Comparison of ENCODE assay signal across 8 mouse cellular contexts in the genomic region with DNA sequence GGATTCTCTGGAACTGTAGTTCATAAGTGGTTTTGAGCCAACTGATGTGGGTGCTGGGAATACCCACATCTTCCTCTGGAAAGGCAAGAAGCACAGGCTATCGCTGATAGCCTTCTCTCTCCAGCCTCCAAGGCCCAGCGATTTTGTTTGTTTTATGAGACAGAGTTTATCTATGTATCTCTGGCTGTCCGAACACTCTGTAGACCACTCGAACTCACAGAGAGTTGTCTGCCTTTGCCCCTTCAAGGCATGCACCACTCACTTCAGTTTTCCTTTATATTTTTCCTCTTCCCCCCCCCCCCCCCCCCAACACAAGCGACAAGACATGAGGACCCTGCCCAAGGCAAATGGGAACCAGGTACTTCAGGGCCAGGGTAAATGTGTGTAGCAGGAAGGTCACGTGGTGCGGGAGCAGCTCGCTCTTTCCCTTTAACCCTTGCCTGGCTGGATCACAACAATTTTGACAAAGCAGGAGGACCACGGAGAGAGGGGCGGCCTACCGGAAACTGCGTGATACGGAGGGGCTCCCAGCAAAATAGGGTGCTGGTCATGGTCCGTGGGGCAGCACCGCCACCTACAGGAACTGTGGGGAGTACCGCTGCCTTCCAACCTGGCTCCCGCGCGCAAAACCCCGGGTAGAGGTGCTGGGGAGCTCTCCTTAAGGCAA. TPM values are rescaled to one million over a fixed set of nuclear protein-coding genes. Genes with fewer than 3 reads are reported as not detected.
DNase-seq lines count a peak whose midpoint lies in the region; ATAC-seq lines count a peak whose summit lies in the region.

No protein-coding gene starts in this region.

- H3K36me3 ChIP-seq in hindbrain, embryonic 12.5 days = no peaks in the 10 kb centered on the region

- no peaks in the 10 kb centered on the region for H3K27me3 ChIP-seq in hindbrain, embryonic 12.5 days

- peak; percentile 95 for ATAC-seq in hindbrain, embryonic 12.5 days (ENCODE audit: low FRiP score)

- WGBS in hindbrain, embryonic 12.5 days = 8% methylated on average over 20 of the region's 20 CpGs

- 0 out of 2 replicates have a peak, but pooled peaks cover 8% of the 10 kb centered on the region for H3K4me1 ChIP-seq in hindbrain, embryonic 12.5 days

- H3K4me3 ChIP-seq in hindbrain, embryonic 12.5 days = peak overlapping the region; percentile 36

- peak overlapping the region; percentile 54 for H3K9ac ChIP-seq in hindbrain, embryonic 12.5 days

- H3K4me2 ChIP-seq in hindbrain, embryonic 12.5 days (replicated peaks) = peak overlapping the region; percentile 51

- peak overlapping the region; percentile 44 for H3K27ac ChIP-seq in hindbrain, embryonic 12.5 days

- no peaks in the 10 kb centered on the region for H3K9me3 ChIP-seq in hindbrain, embryonic 12.5 days (replicated peaks)

- peak; percentile 69 for DNase-seq in Muller cell, postnatal 12 days (ENCODE audit: inconsistent ontology term)
- DNase-seq in cerebellum, adult 9-10 months = peak; percentile 70
- DNase-seq in frontal cortex, adult 2 months (ENCODE audit: extremely low spot score in 1 of 2, low spot score in 1 of 2) = peak; percentile 31 to 79
- peak; percentile 86 to 90 for DNase-seq in layer of hippocampus, postnatal 10 days (ENCODE audit: low spot score in 2 of 2)
- DNase-seq in lung, postnatal 10 days = peak; percentile 84
- peak; percentile 56 for DNase-seq in ovary, postnatal 14 days (ENCODE audit: low spot score)
- peak; percentile 86 for DNase-seq in thymus, postnatal 25 days

RNA-seq across cellular contexts. Expression of a gene that starts 12.5 kb away (rescaled TPM):
- not detected in 2 replicates for polyA plus RNA-seq in frontal cortex, adult 2 months (2012; rRNA removed)
- polyA plus RNA-seq in hindbrain, embryonic 12.5 days (2016; fragmentation: Nextera tagmentation; extraction: Ambion mirVana) = 0.48 and 0.77 TPM in 2 replicates
- total RNA-seq in layer of hippocampus, postnatal 10 days (2021) = 1 to 10 TPM in 1 of 2 experiments, under 1 TPM in 1; 0.57 to 1.0 TPM

RNA-seq across cellular contexts. Expression of a gene that starts 42.8 kb away (rescaled TPM):
- 43.3 and 45.9 TPM in 2 replicates for polyA plus RNA-seq in frontal cortex, adult 2 months (2012; rRNA removed)
- 9.7 and 11.4 TPM in 2 replicates for polyA plus RNA-seq in hindbrain, embryonic 12.5 days (2016; fragmentation: Nextera tagmentation; extraction: Ambion mirVana)
- total RNA-seq in layer of hippocampus, postnatal 10 days (2021) = 10 to 100 TPM; 72.8 to 73.5 TPM

RNA-seq across cellular contexts. Expression of a gene that starts 52.2 kb away (rescaled TPM):
- polyA plus RNA-seq in frontal cortex, adult 2 months (2012; rRNA removed) = 34.8 and 36.4 TPM in 2 replicates
- polyA plus RNA-seq in hindbrain, embryonic 12.5 days (2016; fragmentation: Nextera tagmentation; extraction: Ambion mirVana) = 55.3 and 56.2 TPM in 2 replicates
- 10 to 100 TPM; 58.8 to 63.6 TPM for total RNA-seq in layer of hippocampus, postnatal 10 days (2021)

Comparison
In these comparisons a context has a peak if more than half of its experiments do, and no peak if none do; other contexts are left out.
1. Peak in every context shown above with its lines: DNase-seq, ATAC-seq, H3K4me3 ChIP-seq and H3K27ac ChIP-seq.